Comparison of ENCODE assay signal across 8 mouse cellular contexts in the genomic region with DNA sequence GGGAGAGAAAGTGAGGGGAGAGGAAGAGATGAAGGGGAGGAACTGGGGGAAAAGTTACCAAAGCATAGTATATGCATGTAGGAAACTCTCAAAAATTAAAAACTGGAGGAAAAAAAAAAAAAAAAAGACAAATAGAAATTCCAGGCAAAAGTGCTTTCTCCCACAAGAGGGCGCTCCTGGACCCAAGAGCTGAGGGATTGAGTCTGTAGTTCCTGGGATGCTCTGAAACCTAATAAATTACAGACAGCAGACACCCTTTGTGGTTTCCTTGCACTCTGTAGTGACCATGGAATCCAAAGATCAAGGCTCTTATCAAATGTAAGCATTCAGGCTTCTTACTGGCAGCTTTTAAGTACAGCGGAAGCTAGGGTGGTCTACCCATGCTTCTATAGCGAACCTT.
DNase-seq lines count a peak whose midpoint lies in the region; ATAC-seq and TF ChIP-seq lines count a peak whose summit lies in the region.

No protein-coding gene starts in this region.

- no peak overlapping the region for H3K4me2 ChIP-seq in kidney, postnatal 0 days (ENCODE audit: low read length)

- no peaks in the 10 kb centered on the region for H3K27me3 ChIP-seq in kidney, postnatal 0 days (ENCODE audit: insufficient read depth, low read length)

- 58% methylated on average over 3 of the region's 3 CpGs for WGBS in kidney, postnatal 0 days

- no peak for ATAC-seq in kidney, postnatal 0 days (replicated peaks; ENCODE audit: low FRiP score, low read depth)

- H3K9me3 ChIP-seq in kidney, postnatal 0 days (replicated peaks; ENCODE audit: low read length) = no peaks in the 10 kb centered on the region

- TF ChIP-seq CTCF in kidney, postnatal 0 days (IDR thresholded peaks at IDR 0.05; ENCODE audit: low read depth) = peak; percentile 84

- H3K4me1 ChIP-seq in kidney, postnatal 0 days (replicated peaks; ENCODE audit: insufficient read depth, low read length) = 0 out of 2 replicates have a peak, but pooled peaks cover 3% of the 10 kb centered on the region

- no peak overlapping the region for H3K4me3 ChIP-seq in kidney, postnatal 0 days (replicated peaks; ENCODE audit: low read depth, low read length)

- no peak overlapping the region for H3K27ac ChIP-seq in kidney, postnatal 0 days

- no peaks in the 10 kb centered on the region for H3K36me3 ChIP-seq in kidney, postnatal 0 days (ENCODE audit: insufficient read depth, low read length)

- peak; percentile 62 to 88 for DNase-seq in adrenal gland, adult (ENCODE audit: inconsistent age in 2 of 2, low spot score in 1 of 2)
- DNase-seq in adrenal gland, adult 8-10 months = no peak
- peak; percentile 50 for DNase-seq in thymus, postnatal 4 days
- no peak for DNase-seq in thymus, postnatal 10 days (ENCODE audit: low spot score in 2 of 2)
- DNase-seq in forelimb bud, embryonic 11.5 days (ENCODE audit: low read depth, low spot score) = peak; percentile 42
- peak; percentile 87 for DNase-seq in kidney, postnatal 0 days (ENCODE audit: low spot score)
- DNase-seq in lung, postnatal 4 days = peak; percentile 48 to 76
- peak; percentile 21 for DNase-seq in testis, postnatal 14 days (ENCODE audit: low spot score)

- H3K9ac ChIP-seq in kidney, postnatal 0 days (ENCODE audit: low read depth, low read length) = no peak overlapping the region

Comparison
In these comparisons a context has a peak if more than half of its experiments do, and no peak if none do; other contexts are left out.
1. DNase-seq: peak in adrenal gland, adult (2 of 2), thymus, postnatal 4 days (single experiment), forelimb bud, embryonic 11.5 days (single experiment), kidney, postnatal 0 days (single experiment), lung, postnatal 4 days (2 of 2) and testis, postnatal 14 days (single experiment); none in adrenal gland, adult 8-10 months (single experiment) and thymus, postnatal 10 days (0 of 2).